Mouse (Mus musculus) layer of hippocampus, postnatal 25 days (tissue): ENCODE results near the gene Nmur1. TPM values are rescaled to one million over a fixed set of nuclear protein-coding genes. Genes with fewer than 3 reads are reported as not detected.
A peak's percentile ranks its signal among the peaks of the same experiment; 100 is the strongest.

ENCODE experiments used
- DNase-seq, 2 experiments: peaks; one replicate each; pipeline ENCODE4 v3.0.0; 2022; ENCODE audit warnings: mixed read lengths in 2 of 2, low spot score in 1 of 2; ENCODE audit errors: extremely low spot score in 1 of 2
- microRNA-seq, 2 experiments: library from miRNA; unstranded; fragments of <30 nt; microRNA quantifications; one replicate each; pipeline ENCODE4 v1.2.0; 2021
- total RNA-seq, 2 experiments: library from RNA; stranded (reverse); gene quantifications; 2 replicates each; pipeline ENCODE4 v1.2.3; 2021

The Nmur1 gene
- total RNA-seq, 2 experiments from 2014 or later, result not detected

GRCm38 (mm10) chr1:86339156-86339812 is 86.7 kb downstream of the Nmur1 start:
- DNase-seq, result peak; percentile 69 to 95

- no peak for DNase-seq
Observed at GRCm38 (mm10) chr1:86336330-86336729, 89.7 kb downstream of the Nmur1 start.

Small RNA genes lying within 50 kb of the gene (microRNA-seq; reads per million reads assigned to microRNA genes)
- 47.8 to 71.8 reads per million in 2 experiments for gene mmu-mir-3535

Other genes starting within 250 kb of the Nmur1 start
- gene B3gnt7, start 123.4 kb downstream of the Nmur1 start, total RNA-seq, result 1 to 10 TPM; 1.5 to 1.6 TPM
- gene Ncl, start 66.8 kb downstream of the Nmur1 start, total RNA-seq, result 100 to 1,000 TPM; 126 to 148 TPM
- gene Tex44, start 101 bp upstream of the Nmur1 start, total RNA-seq, result not detected
- 100 to 1,000 TPM; 508 to 527 TPM for gene Ptma, start 100.5 kb upstream of the Nmur1 start, total RNA-seq
- 10 to 100 TPM; 55.4 to 61.0 TPM for gene Pde6d, start 156.4 kb upstream of the Nmur1 start, total RNA-seq
- 10 to 100 TPM; 21.6 to 25.0 TPM for gene Cops7b, start 156.7 kb upstream of the Nmur1 start, total RNA-seq
- 1 to 10 TPM; 5.7 to 9.5 TPM for gene Nppc, start 244.3 kb upstream of the Nmur1 start, total RNA-seq